Mouse (Mus musculus) cerebellum, adult 2 months (tissue): ENCODE measurements at regions not wholly inside any gene's neighbourhood (a gene's known extent, or its start where the extent isn't known, plus 50 kb on each side); places are given as distances from the start of the nearest gene placed in this dataset.

ENCODE experiments used
- DNase-seq, 2 experiments: peaks; one replicate each; pipeline ENCODE4 v3.0.0; 2021
- H3K27ac ChIP-seq: fragments of 200-500 bp; 2 replicates; pipeline ENCODE4 v1.5.1; 2012; ENCODE audit warnings: low read length, control low read depth, inconsistent platforms; ENCODE audit not compliant: insufficient read depth
- H3K27me3 ChIP-seq: fragments of 200-500 bp; 2 replicates; pipeline ENCODE4 v1.6.1; 2012; ENCODE audit warnings: inconsistent platforms, mild to moderate bottlenecking, low read length, moderate library complexity; ENCODE audit not compliant: control insufficient read depth, insufficient read depth
- H3K4me1 ChIP-seq: fragments of 200-500 bp; 2 replicates; pipeline ENCODE4 v1.6.1; 2011; ENCODE audit warnings: low read length; ENCODE audit not compliant: control insufficient read depth, insufficient read depth
- H3K4me3 ChIP-seq: fragments of 200-500 bp; replicated peaks from 2 replicates; pipeline ENCODE3; 2011; ENCODE audit warnings: mild to moderate bottlenecking, low read depth, low read length, control low read depth; ENCODE audit not compliant: insufficient read depth
- CTCF ChIP-seq: fragments of 200-500 bp; IDR thresholded peaks from 2 replicates; pipeline ENCODE4 v1.5.1; 2011; ENCODE audit warnings: low read depth, mild to moderate bottlenecking, control low read depth, low read length, moderate library complexity, borderline replicate concordance; ENCODE audit not compliant: insufficient read depth
- POLR2A ChIP-seq: fragments of 200-500 bp; IDR thresholded peaks from 2 replicates; pipeline ENCODE4 v1.6.1; 2011; ENCODE audit warnings: low read length, control low read depth, borderline replicate concordance; ENCODE audit not compliant: insufficient read depth
- WGBS: fragments of 180-500 bp; shearing (Covaris S2); methylation state at CpG from one replicate; pipeline ENCODE4 v1.1.7; 2018; 5-methylcytosine and 5-hydroxymethylcytosine counted together

DNA sequence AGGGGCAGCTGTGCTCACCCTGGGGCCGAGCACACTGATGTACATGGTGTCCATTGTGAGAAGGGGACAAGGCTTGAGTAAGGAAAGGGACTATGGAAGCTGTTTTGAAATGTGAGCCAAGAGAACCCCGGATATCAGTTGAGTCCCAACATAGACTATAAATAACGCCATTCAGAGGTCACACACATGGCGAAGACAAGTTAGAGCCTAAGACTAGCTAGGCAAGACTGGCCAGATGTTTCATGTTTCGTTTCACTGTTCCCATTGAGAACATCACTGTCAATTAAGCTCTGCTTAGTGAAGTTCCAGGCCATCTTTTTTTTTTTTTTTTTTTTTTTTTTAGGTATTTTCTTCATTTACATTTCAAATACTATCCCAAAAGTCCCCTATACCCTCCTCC, 1889.1 kb upstream of the Lrrc6 start:
- Histone ChIP-seq H3K4me1 (no peaks in the 10 kb centered on the region), H3K4me3 (no peak overlapping the region), H3K27ac (no peak overlapping the region), H3K27me3 (no peaks in the 10 kb centered on the region; the same call in 1 of the 2 replicates)
- TF ChIP-seq POLR2A (no peak), CTCF (no peak)
- DNase-seq: no peak
- WGBS: 90% methylated on average over 5 of the region's 5 CpGs

GRCm38 (mm10) chr15:68387349-68388065, 1886.8 kb upstream of the Lrrc6 start:
- no peaks in the 10 kb centered on the region for H3K4me1 ChIP-seq
- no peak overlapping the region for H3K27ac ChIP-seq
- no peak overlapping the region for H3K4me3 ChIP-seq
- WGBS: 91% methylated on average over 4 of the region's 4 CpGs
- no peaks in the 10 kb centered on the region for H3K27me3 ChIP-seq
- DNase-seq: no peak
- TF ChIP-seq CTCF: no peak
- TF ChIP-seq POLR2A: no peak

DNA sequence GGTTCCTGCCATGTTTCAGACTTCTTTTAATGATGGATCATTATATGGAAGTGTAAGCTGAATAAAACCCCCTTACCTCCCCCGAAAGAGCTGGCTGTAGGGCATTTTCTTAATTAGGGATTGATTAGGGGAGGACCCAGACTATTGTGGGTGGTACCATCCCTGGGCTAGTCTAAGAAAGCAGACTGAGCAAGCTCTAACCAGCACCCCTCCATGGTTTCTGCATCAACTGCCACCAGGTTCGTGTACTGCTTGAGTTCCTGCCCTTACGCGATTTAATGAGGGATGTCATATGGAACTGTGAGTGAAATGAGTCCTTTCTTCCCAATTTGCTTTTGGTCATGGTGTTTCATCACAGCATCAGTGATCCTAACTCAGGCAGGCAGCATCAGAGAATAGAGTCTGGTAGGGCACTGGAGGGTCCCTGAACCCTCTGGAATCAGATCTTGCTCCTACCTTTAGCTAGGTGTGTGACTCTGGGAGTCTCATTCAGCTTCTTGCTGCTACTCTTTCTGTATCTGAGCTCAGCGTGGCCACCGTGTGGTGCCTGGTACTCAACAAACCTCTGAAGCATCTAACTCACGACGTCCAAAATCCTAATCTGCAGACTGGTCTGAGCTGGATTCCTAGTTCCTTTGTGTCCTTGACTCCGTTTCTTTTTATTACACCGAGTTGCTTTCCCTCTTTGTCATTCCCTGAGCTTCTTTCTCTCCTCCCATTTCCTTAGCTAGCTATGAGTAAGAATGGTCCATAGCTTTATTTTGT, 1884.0 kb upstream of the Lrrc6 start:
- WGBS: 59% methylated on average over 10 of the region's 10 CpGs
- no peak for DNase-seq
- no peak overlapping the region for H3K27ac ChIP-seq
- TF ChIP-seq CTCF (no peak), POLR2A (no peak)
- no peaks in the 10 kb centered on the region for H3K4me1 ChIP-seq
- no peaks in the 10 kb centered on the region for H3K27me3 ChIP-seq
- H3K4me3 ChIP-seq: no peak overlapping the region

- DNase-seq: no peak
- Histone ChIP-seq H3K27ac (no peak overlapping the region), H3K4me1 (no peaks in the 10 kb centered on the region), H3K27me3 (no peaks in the 10 kb centered on the region), H3K4me3 (no peak overlapping the region)
- no peak for TF ChIP-seq CTCF
- no peak for TF ChIP-seq POLR2A
- 59% methylated on average over 1 of the region's 1 CpGs for WGBS
These were observed 1874.5 kb upstream of the Lrrc6 start for GRCm38 (mm10) chr15:68375166-68375565.

- no peaks in the 10 kb centered on the region for H3K4me1 ChIP-seq
- H3K27ac ChIP-seq: no peak overlapping the region
- TF ChIP-seq POLR2A: no peak
- no peak for TF ChIP-seq CTCF
- H3K27me3 ChIP-seq: no peaks in the 10 kb centered on the region
- WGBS: 82% methylated on average over 3 of the region's 3 CpGs
- no peak overlapping the region for H3K4me3 ChIP-seq
- no peak for DNase-seq
These were observed 1866.1 kb upstream of the Lrrc6 start for GRCm38 (mm10) chr15:68366816-68367215.

DNA sequence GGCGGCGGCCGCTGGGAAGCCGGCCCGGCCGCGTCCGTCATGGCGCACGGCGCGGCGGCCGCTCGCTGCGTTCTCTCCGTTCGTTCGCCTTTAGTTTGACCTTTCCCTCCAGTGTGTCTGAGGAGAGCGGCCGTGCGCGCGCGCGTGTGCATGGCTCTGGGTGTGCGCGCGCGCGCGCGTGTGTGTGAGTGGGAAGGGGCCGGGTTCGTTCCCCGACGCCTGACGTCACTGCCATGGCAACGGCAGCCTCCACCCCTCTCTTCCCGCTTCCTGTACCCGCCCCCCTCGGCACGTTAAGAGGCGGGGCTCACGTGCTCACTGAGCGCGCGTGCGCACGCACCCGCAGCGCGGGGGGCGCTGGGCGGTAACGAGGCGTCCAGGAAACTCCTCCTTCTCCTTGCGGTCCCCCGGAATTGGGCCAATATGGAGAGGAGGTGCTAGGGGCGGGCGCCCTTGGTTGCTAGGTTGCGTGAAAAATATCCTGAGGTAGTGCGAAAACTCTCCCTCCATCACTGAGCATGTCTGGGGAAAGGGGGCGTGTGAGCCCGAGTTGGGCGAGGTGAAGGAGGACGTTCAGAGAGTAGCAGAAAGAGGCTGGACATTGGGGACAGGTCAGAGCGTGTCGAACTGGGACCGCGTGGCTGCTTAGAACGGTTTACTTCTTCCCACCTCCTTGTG, 1862.5 kb upstream of the Lrrc6 start:
- Histone ChIP-seq H3K4me1 (peaks cover 4% of the 10 kb centered on the region; the same call in 1 of the 2 replicates), H3K4me3 (peak overlapping the region; percentile 56), H3K27ac (peak overlapping the region; percentile 35; the same call in 1 of the 2 replicates), H3K27me3 (no peaks in the 10 kb centered on the region)
- TF ChIP-seq POLR2A (peak; percentile 57; the same call in 1 of the 2 replicates), CTCF (no peak)
- 3% methylated on average over 72 of the region's 72 CpGs for WGBS
- peak; percentile 98 to 99 for DNase-seq

- Histone ChIP-seq H3K4me1 (peaks cover 4% of the 10 kb centered on the region; the same call in 1 of the 2 replicates), H3K27me3 (no peaks in the 10 kb centered on the region), H3K27ac (peak overlapping the region; percentile 38), H3K4me3 (peak overlapping the region; percentile 77)
- no peak for TF ChIP-seq CTCF
- no peak for TF ChIP-seq POLR2A
- DNase-seq: peak; percentile 54 to 62
- WGBS: 7% methylated on average over 103 of the region's 121 CpGs
These were observed 1861.7 kb upstream of the Lrrc6 start for GRCm38 (mm10) chr15:68362081-68363057.
